ENCODE assay signal across 14 mouse cellular contexts in genomic region chr1:167690138-167690710, GRCm38 (mm10). TPM values are rescaled to one million over a fixed set of nuclear protein-coding genes. Genes with fewer than 3 reads are reported as not detected.
DNase-seq lines count a peak whose midpoint lies in the region; ATAC-seq lines count a peak whose summit lies in the region.
"Had no signal": no experiment of that assay in that cellular context is flagged by ENCODE, and none has a peak within 500 bp of the region (broad histone marks: within the 10 kb centered on the region; RNA-seq: fewer than 3 reads in every experiment).

No protein-coding gene starts in this region.

- DNase-seq in neural tube, embryonic 10.5 days (ENCODE audit: extremely low spot score, low spot score), result peak; percentile 61
- no peak for DNase-seq in forebrain, embryonic 14.5 days (ENCODE audit: low spot score)
- peak; percentile 48 for DNase-seq in limb, embryonic 11.5 days (ENCODE audit: low spot score)
- no peak for DNase-seq in layer of hippocampus, postnatal 14 days (ENCODE audit: low spot score in 2 of 2)
- DNase-seq in spleen, adult 18-20 months, result no peak
- DNase-seq in right cerebral cortex, adult 2 months (ENCODE audit: low spot score in 2 of 2), result no peak
- DNase-seq: adrenal gland, adult 2 months; gastrocnemius, adult 2 months; lung, postnatal 14 days had no signal

- H3K9ac ChIP-seq in neural tube, embryonic 15.5 days (replicated peaks), result no peak overlapping the region
- no peak overlapping the region for H3K9ac ChIP-seq in forebrain, embryonic 14.5 days (ENCODE audit: low read length)
- no peak overlapping the region for H3K9ac ChIP-seq in limb, embryonic 11.5 days (ENCODE audit: low read length)

- no peaks in the 10 kb centered on the region for H3K36me3 ChIP-seq in neural tube, embryonic 15.5 days
- no peaks in the 10 kb centered on the region for H3K36me3 ChIP-seq in forebrain, embryonic 14.5 days (ENCODE audit: control insufficient read depth, insufficient read depth, low read length)
- no peaks in the 10 kb centered on the region for H3K36me3 ChIP-seq in limb, embryonic 11.5 days (ENCODE audit: control insufficient read depth, insufficient read depth, low read length)

- no peak overlapping the region for H3K4me2 ChIP-seq in neural tube, embryonic 15.5 days
- H3K4me2 ChIP-seq in forebrain, embryonic 14.5 days (ENCODE audit: low read length), result no peak overlapping the region
- no peak overlapping the region for H3K4me2 ChIP-seq in limb, embryonic 11.5 days (ENCODE audit: low read depth, severe bottlenecking)

- peaks cover 24% of the 10 kb centered on the region for H3K4me1 ChIP-seq in neural tube, embryonic 15.5 days
- peaks cover 13% of the 10 kb centered on the region for H3K4me1 ChIP-seq in forebrain, embryonic 14.5 days (ENCODE audit: control insufficient read depth, insufficient read depth, low read length)
- H3K4me1 ChIP-seq in limb, embryonic 11.5 days (ENCODE audit: control insufficient read depth, insufficient read depth, low read length), result peaks cover 10% of the 10 kb centered on the region; the same call in 1 of the 2 replicates

- ATAC-seq in neural tube, embryonic 15.5 days (ENCODE audit: low FRiP score), result no peak
- no peak for ATAC-seq in forebrain, embryonic 14.5 days
- ATAC-seq in limb, embryonic 11.5 days (ENCODE audit: insufficient number of reproducible peaks, low FRiP score, low TSS enrichment, low read depth), result no peak
- ATAC-seq: Patski had no signal

- no peak overlapping the region for H3K27ac ChIP-seq in neural tube, embryonic 15.5 days (replicated peaks)
- H3K27ac ChIP-seq in forebrain, embryonic 14.5 days (ENCODE audit: low read depth, low read length), result no peak overlapping the region
- H3K27ac ChIP-seq in limb, embryonic 11.5 days (replicated peaks; ENCODE audit: low read depth, low read length), result no peak overlapping the region
- H3K27ac ChIP-seq: gastrocnemius, adult 2 months had no signal

- H3K27me3 ChIP-seq in neural tube, embryonic 15.5 days (replicated peaks), result peaks cover 88% of the 10 kb centered on the region
- peaks cover 77% of the 10 kb centered on the region for H3K27me3 ChIP-seq in forebrain, embryonic 14.5 days (replicated peaks; ENCODE audit: control insufficient read depth, insufficient read depth, low read length)
- peaks cover 79% of the 10 kb centered on the region for H3K27me3 ChIP-seq in limb, embryonic 11.5 days (ENCODE audit: control insufficient read depth, insufficient read depth, low read length)
- H3K27me3 ChIP-seq: CH12.LX had no signal

- H3K4me3 ChIP-seq in neural tube, embryonic 15.5 days (replicated peaks), result no peak overlapping the region
- peak overlapping the region; percentile 39; the same call in 1 of the 2 replicates for H3K4me3 ChIP-seq in forebrain, embryonic 14.5 days (ENCODE audit: low read depth, low read length)
- H3K4me3 ChIP-seq in limb, embryonic 11.5 days (ENCODE audit: low read depth, low read length), result no peak overlapping the region
- H3K4me3 ChIP-seq: erythroblast, embryonic 14.5 days had no signal

- WGBS in neural tube, embryonic 15.5 days, result 2% methylated on average over 17 of the region's 17 CpGs
- under 1% methylated on average over 17 of the region's 17 CpGs for WGBS in forebrain, embryonic 14.5 days
- under 1% methylated on average over 17 of the region's 17 CpGs for WGBS in limb, embryonic 11.5 days

- no peaks in the 10 kb centered on the region for H3K9me3 ChIP-seq in neural tube, embryonic 15.5 days (replicated peaks)
- H3K9me3 ChIP-seq in forebrain, embryonic 14.5 days (replicated peaks; ENCODE audit: control insufficient read depth, low read length), result no peaks in the 10 kb centered on the region
- H3K9me3 ChIP-seq in limb, embryonic 11.5 days (ENCODE audit: control insufficient read depth, low read length), result no peaks in the 10 kb centered on the region

RNA-seq across cellular contexts. Expression of gene Lmx1a, which starts 1.2 kb away (rescaled TPM):
- polyA plus RNA-seq in neural tube, embryonic 15.5 days (2015; fragmentation: Nextera tagmentation; extraction: Ambion mirVana), result 0.43 and 0.68 TPM in 2 replicates
- polyA plus RNA-seq in forebrain, embryonic 14.5 days (2014; fragmentation: Nextera tagmentation; extraction: Ambion mirVana), result 2.3 and 2.8 TPM in 2 replicates
- 0.97 and 1.1 TPM in 2 replicates for polyA plus RNA-seq in limb, embryonic 11.5 days (2014; fragmentation: Nextera tagmentation; extraction: Ambion mirVana)
- 1 to 10 TPM in 1 of 2 experiments, under 1 TPM in 1; 0.31 to 1.3 TPM for total RNA-seq in layer of hippocampus, postnatal 14 days (2021)
- total RNA-seq: CH12.LX; liver, adult 2 months had no signal
- polyA plus RNA-seq: adrenal gland, adult 2 months; erythroblast, embryonic 14.5 days; liver, adult 2 months had no signal

Comparison
In these comparisons a context has a peak if more than half of its experiments do, and no peak if none do; other contexts are left out.
1. DNase-seq: peak in neural tube, embryonic 10.5 days (single experiment) and limb, embryonic 11.5 days (single experiment); none in forebrain, embryonic 14.5 days (single experiment), layer of hippocampus, postnatal 14 days (0 of 2), spleen, adult 18-20 months (0 of 2) and right cerebral cortex, adult 2 months (0 of 2).